8 mouse cellular contexts compared by ENCODE assay signal in genomic region chr13:3610795-3611438, GRCm38 (mm10). TPM values are rescaled to one million over a fixed set of nuclear protein-coding genes. Genes with fewer than 3 reads are reported as not detected.
DNase-seq lines count a peak whose midpoint lies in the region; ATAC-seq and TF ChIP-seq lines count a peak whose summit lies in the region.

Fam208b (minus strand) TSS chr13:3611108.

- peak; percentile 92 for ATAC-seq in activated CD4-positive, CD25-positive, alpha-beta regulatory T cell, adult 4 months

- no peaks in the 10 kb centered on the region for H3K27me3 ChIP-seq in megakaryocyte, embryonic 14.5 days (replicated peaks)

- peaks cover 10% of the 10 kb centered on the region for H3K9me3 ChIP-seq in megakaryocyte, embryonic 14.5 days

- TF ChIP-seq CTCF in cortical plate, adult 2 months (IDR thresholded peaks at IDR 0.05; ENCODE audit: extremely low read depth, insufficient read depth, low read length), result no peak

- H3K4me1 ChIP-seq in cortical plate, adult 2 months (ENCODE audit: control insufficient read depth, insufficient read depth, low read length), result peaks cover 1% of the 10 kb centered on the region; the same call in 1 of the 2 replicates
- H3K4me1 ChIP-seq in megakaryocyte, embryonic 14.5 days, result peaks cover 10% of the 10 kb centered on the region; the same call in 1 of the 2 replicates

- DNase-seq in gastrocnemius, adult 8-10 months (ENCODE audit: low spot score in 2 of 2), result peak; percentile 96 to 99
- DNase-seq in hindlimb bud, embryonic 11.5 days (ENCODE audit: extremely low spot score, low read depth, low spot score), result peak; percentile 87
- DNase-seq in left cerebral cortex, adult 8-10 months (ENCODE audit: low spot score in 2 of 2), result peak; percentile 89 to 99
- DNase-seq in right cerebral cortex, postnatal 10 days (ENCODE audit: low spot score in 2 of 2), result peak; percentile 100
- DNase-seq in urinary bladder, postnatal 25 days (ENCODE audit: low spot score), result peak; percentile 92

- H3K36me3 ChIP-seq in megakaryocyte, embryonic 14.5 days (replicated peaks; ENCODE audit: low read length), result no peaks in the 10 kb centered on the region

- TF ChIP-seq POLR2A in cortical plate, adult 2 months (IDR thresholded peaks at IDR 0.05; ENCODE audit: extremely low read depth, insufficient read depth, low read length), result peak; percentile 86

- H3K27ac ChIP-seq in cortical plate, adult 2 months (ENCODE audit: insufficient read depth, low read length), result peak within 1 kb of the TSS; percentile 64

- peak within 1 kb of the TSS; percentile 67 for H3K4me3 ChIP-seq in cortical plate, adult 2 months (ENCODE audit: insufficient read depth, low read length)
- peak within 1 kb of the TSS; percentile 100 for H3K4me3 ChIP-seq in megakaryocyte, embryonic 14.5 days (replicated peaks)

RNA-seq across cellular contexts. Expression of gene Fam208b, which starts in this region (rescaled TPM):
- polyA plus RNA-seq in activated CD4-positive, CD25-positive, alpha-beta regulatory T cell, adult 4 months (2017; shearing (Covaris generic)), result 10 to 100 TPM; 18.6 to 19.2 TPM
- polyA plus RNA-seq in cortical plate, adult 2 months (2012; rRNA removed), result 14.0 and 14.7 TPM in 2 replicates
- 10 to 100 TPM in 1 of 4 experiments, 1 to 10 TPM in 3; 7.1 to 11.8 (median 7.6) TPM for total RNA-seq in gastrocnemius, adult 8-10 months (2022)
- 10 to 100 TPM; 24.8 to 28.9 (median 25.6) TPM for total RNA-seq in left cerebral cortex, adult 8-10 months (2022)
- 0.85 TPM in 1 of 2 replicates, not detected in the other for polyA plus RNA-seq in megakaryocyte, embryonic 14.5 days (2012; ENCODE audit: insufficient read depth, low replicate concordance)

Comparison
In these comparisons a context has a peak if more than half of its experiments do, and no peak if none do; other contexts are left out.
1. Peak in every context shown above with its lines: DNase-seq, ATAC-seq, H3K4me3 ChIP-seq and H3K27ac ChIP-seq.